In genomic region chr5:144214453-144214852, GRCm38 (mm10) we compare ENCODE assay signal across 8 mouse cellular contexts. TPM values are rescaled to one million over a fixed set of nuclear protein-coding genes. Genes with fewer than 3 reads are reported as not detected.
DNase-seq lines count a peak whose midpoint lies in the region; ATAC-seq lines count a peak whose summit lies in the region.

No protein-coding gene starts in this region.

- no peaks in the 10 kb centered on the region for H3K27me3 ChIP-seq in heart, embryonic 11.5 days (ENCODE audit: control insufficient read depth, insufficient read depth, low read length)
- no peaks in the 10 kb centered on the region for H3K27me3 ChIP-seq in embryonic facial prominence, embryonic 11.5 days (ENCODE audit: control insufficient read depth, insufficient read depth, low read length)

- H3K4me1 ChIP-seq in heart, embryonic 11.5 days (ENCODE audit: control insufficient read depth, insufficient read depth, low read length): no peaks in the 10 kb centered on the region
- H3K4me1 ChIP-seq in embryonic facial prominence, embryonic 11.5 days (ENCODE audit: control insufficient read depth, insufficient read depth, low read length): no peaks in the 10 kb centered on the region

- DNase-seq in heart, adult 8-10 months (ENCODE audit: low spot score): peak; percentile 47
- peak; percentile 79 to 81 for DNase-seq in B cell, adult 2 months
- DNase-seq in embryonic facial prominence, embryonic 11.5 days (ENCODE audit: low spot score): peak; percentile 68
- DNase-seq in liver: peak; percentile 63
- DNase-seq in ovary, postnatal 14 days (ENCODE audit: low spot score): peak; percentile 50
- DNase-seq in left cerebral cortex, adult 8-10 months (ENCODE audit: low spot score in 2 of 2): no peak

- ATAC-seq in heart, embryonic 11.5 days (replicated peaks; ENCODE audit: insufficient number of reproducible peaks, low FRiP score, low TSS enrichment): no peak
- ATAC-seq in activated CD4-positive, CD25-positive, alpha-beta regulatory T cell, adult 4 months: peak; percentile 45
- no peak for ATAC-seq in embryonic facial prominence, embryonic 11.5 days (replicated peaks; ENCODE audit: insufficient number of reproducible peaks, low FRiP score, low TSS enrichment, low read depth)

- no peak overlapping the region for H3K27ac ChIP-seq in heart, embryonic 11.5 days (ENCODE audit: low read depth, low read length)
- H3K27ac ChIP-seq in embryonic facial prominence, embryonic 11.5 days (replicated peaks; ENCODE audit: low read depth, low read length): no peak overlapping the region

- H3K36me3 ChIP-seq in heart, embryonic 11.5 days (ENCODE audit: control insufficient read depth, insufficient read depth, low read length): peaks cover 7% of the 10 kb centered on the region; the same call in 1 of the 2 replicates
- no peaks in the 10 kb centered on the region; the same call in 1 of the 2 replicates for H3K36me3 ChIP-seq in embryonic facial prominence, embryonic 11.5 days (replicated peaks; ENCODE audit: control insufficient read depth, insufficient read depth, low read depth, low read length)

- no peak overlapping the region for H3K9ac ChIP-seq in heart, embryonic 11.5 days (ENCODE audit: low read depth, low read length)
- no peak overlapping the region for H3K9ac ChIP-seq in embryonic facial prominence, embryonic 11.5 days (replicated peaks; ENCODE audit: low read length)

- no peak overlapping the region for H3K4me2 ChIP-seq in heart, embryonic 11.5 days
- no peak overlapping the region for H3K4me2 ChIP-seq in embryonic facial prominence, embryonic 11.5 days (ENCODE audit: low read depth, low read length)

- H3K9me3 ChIP-seq in heart, embryonic 11.5 days (replicated peaks; ENCODE audit: control insufficient read depth, low read length): no peaks in the 10 kb centered on the region
- H3K9me3 ChIP-seq in embryonic facial prominence, embryonic 11.5 days (replicated peaks; ENCODE audit: control insufficient read depth, low read length): no peaks in the 10 kb centered on the region

- 27% methylated on average over 7 of the region's 7 CpGs for WGBS in heart, embryonic 11.5 days (ENCODE audit: insufficient replicate concordance)
- 27% methylated on average over 7 of the region's 7 CpGs for WGBS in embryonic facial prominence, embryonic 11.5 days

- no peak overlapping the region for H3K4me3 ChIP-seq in heart, embryonic 11.5 days (ENCODE audit: low read depth, low read length)
- no peak overlapping the region for H3K4me3 ChIP-seq in embryonic facial prominence, embryonic 11.5 days (ENCODE audit: low read depth, low read length)

RNA-seq across cellular contexts. Expression of gene Tecpr1, which starts 9.0 kb away (rescaled TPM):
- 10 to 100 TPM; 25.2 to 33.4 (median 28.5) TPM for total RNA-seq in heart, adult 8-10 months (2022)
- polyA plus RNA-seq in heart, embryonic 11.5 days (2014; fragmentation: Nextera tagmentation; extraction: Ambion mirVana): 12.1 and 13.2 TPM in 2 replicates
- polyA plus RNA-seq in activated CD4-positive, CD25-positive, alpha-beta regulatory T cell, adult 4 months (2017; shearing (Covaris generic)): 10 to 100 TPM; 68.3 to 97.8 TPM
- polyA plus RNA-seq in embryonic facial prominence, embryonic 11.5 days (2014; fragmentation: Nextera tagmentation; extraction: Ambion mirVana): 8.0 and 10.8 TPM in 2 replicates
- total RNA-seq in left cerebral cortex, adult 8-10 months (2022): 10 to 100 TPM; 88.3 to 96.5 (median 92.1) TPM

RNA-seq across cellular contexts. Expression of gene Bhlha15, which starts 24.4 kb away (rescaled TPM):
- under 1 TPM in 1 of 4 experiments, not detected in 3; 0.13 TPM for total RNA-seq in heart, adult 8-10 months (2022)
- 0.63 and 0.79 TPM in 2 replicates for polyA plus RNA-seq in heart, embryonic 11.5 days (2014; fragmentation: Nextera tagmentation; extraction: Ambion mirVana)
- under 1 TPM in 1 of 2 experiments, not detected in 1; 0.09 TPM for polyA plus RNA-seq in activated CD4-positive, CD25-positive, alpha-beta regulatory T cell, adult 4 months (2017; shearing (Covaris generic))
- 0.07 and 0.11 TPM in 2 replicates for polyA plus RNA-seq in embryonic facial prominence, embryonic 11.5 days (2014; fragmentation: Nextera tagmentation; extraction: Ambion mirVana)
- under 1 TPM; 0.09 to 0.30 (median 0.16) TPM for total RNA-seq in left cerebral cortex, adult 8-10 months (2022)

RNA-seq across cellular contexts. Expression of gene Bri3, which starts 29.8 kb away (rescaled TPM):
- 100 to 1,000 TPM; 148 to 170 (median 156) TPM for total RNA-seq in heart, adult 8-10 months (2022)
- 108 and 110 TPM in 2 replicates for polyA plus RNA-seq in heart, embryonic 11.5 days (2014; fragmentation: Nextera tagmentation; extraction: Ambion mirVana)
- 1 to 10 TPM; 2.5 to 4.7 TPM for polyA plus RNA-seq in activated CD4-positive, CD25-positive, alpha-beta regulatory T cell, adult 4 months (2017; shearing (Covaris generic))
- 116 and 118 TPM in 2 replicates for polyA plus RNA-seq in embryonic facial prominence, embryonic 11.5 days (2014; fragmentation: Nextera tagmentation; extraction: Ambion mirVana)
- 10 to 100 TPM; 63.5 to 74.4 (median 72.5) TPM for total RNA-seq in left cerebral cortex, adult 8-10 months (2022)

Comparison
In these comparisons a context has a peak if more than half of its experiments do, and no peak if none do; other contexts are left out.
1. DNase-seq: peak in heart, adult 8-10 months (single experiment), B cell, adult 2 months (2 of 2), embryonic facial prominence, embryonic 11.5 days (single experiment), liver (single experiment) and ovary, postnatal 14 days (single experiment); none in left cerebral cortex, adult 8-10 months (0 of 2).
2. RNA of gene Bri3, which starts 29.8 kb away (polyA plus RNA-seq): 116 to 118 TPM in embryonic facial prominence, embryonic 11.5 days and 108 to 110 TPM in heart, embryonic 11.5 days; 2.5 to 4.7 TPM in activated CD4-positive, CD25-positive, alpha-beta regulatory T cell, adult 4 months; every median in the first group is over 10 times any median in the second.